Mouse (Mus musculus): ENCODE data around the gene Trim41. TPM values are rescaled to one million over a fixed set of nuclear protein-coding genes. Genes with fewer than 3 reads are reported as not detected.

The Trim41 gene
- total RNA-seq, 1 experiment: 47.8 TPM

DNA sequence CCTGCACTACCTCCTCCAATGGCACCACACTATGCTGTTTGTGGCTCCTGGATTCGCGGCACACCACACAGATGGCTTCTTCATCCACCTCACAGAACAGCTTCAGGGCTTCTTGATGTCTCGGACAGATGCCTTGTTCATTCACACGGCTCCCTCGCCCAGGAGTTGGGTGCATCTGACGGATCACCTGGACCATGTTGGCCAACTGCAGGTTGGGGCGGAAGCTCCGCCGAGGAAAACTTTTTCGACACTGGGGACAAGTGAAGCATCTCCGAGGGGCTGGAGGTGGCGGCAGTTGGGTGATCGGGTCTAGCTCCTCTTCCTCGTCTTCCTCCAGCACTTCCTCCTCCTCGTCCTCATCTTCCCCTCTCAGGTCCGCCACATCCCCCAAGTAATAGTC lies 1.3 kb downstream of the Trim41 start:
- peaks cover 0 to 2% of the 10 kb centered on the region in 2 experiments; a peak in 1 of 4 replicates for H3K4me1 ChIP-seq (ENCODE audit: control insufficient read depth in 2 of 2, insufficient read depth in 2 of 2, low read length in 2 of 2, poor library complexity in 1 of 2)
- DNase-seq (ENCODE audit: low read depth, low spot score): no peak
- H3K4me3 ChIP-seq (ENCODE audit: insufficient read depth in 1 of 2, low read depth in 1 of 2, low read length in 2 of 2, poor library complexity in 1 of 2, severe bottlenecking in 1 of 2): peak overlapping the region; percentile 96 to 99
- H3K9ac ChIP-seq (ENCODE audit: insufficient read depth, low read depth, low read length, poor library complexity, severe bottlenecking): peak overlapping the region; percentile 88
- peaks cover 25% of the 10 kb centered on the region for H3K36me3 ChIP-seq (ENCODE audit: control insufficient read depth, insufficient read depth, low read length, poor library complexity, severe bottlenecking)
- in situ Hi-C loops (cut with MboI; ENCODE audit: low sequenced_read_pairs in 2 of 2, unreplicated experiment in 2 of 2): no loop called here
- no peaks in the 10 kb centered on the region for H3K9me3 ChIP-seq (ENCODE audit: control insufficient read depth, insufficient read depth, low read depth, low read length)
- no peak overlapping the region for H3K27ac ChIP-seq (ENCODE audit: insufficient read depth, low read depth, low read length, poor library complexity, severe bottlenecking)
- no peak for TF ChIP-seq MAFK (IDR thresholded peaks at IDR 0.05; ENCODE audit: insufficient read depth, low read depth, low read length)
- no peak for TF ChIP-seq CHD2 (IDR thresholded peaks at IDR 0.05; ENCODE audit: low read depth, low read length)
- TF ChIP-seq ZC3H11A (IDR thresholded peaks at IDR 0.05; ENCODE audit: borderline replicate concordance, low read depth, low read length): no peak
- no peak for TF ChIP-seq HCFC1 (IDR thresholded peaks at IDR 0.05; ENCODE audit: borderline replicate concordance, insufficient read depth, low read length)
- no peak for TF ChIP-seq ZNF384 (IDR thresholded peaks at IDR 0.05; ENCODE audit: low read depth, low read length)

DNA sequence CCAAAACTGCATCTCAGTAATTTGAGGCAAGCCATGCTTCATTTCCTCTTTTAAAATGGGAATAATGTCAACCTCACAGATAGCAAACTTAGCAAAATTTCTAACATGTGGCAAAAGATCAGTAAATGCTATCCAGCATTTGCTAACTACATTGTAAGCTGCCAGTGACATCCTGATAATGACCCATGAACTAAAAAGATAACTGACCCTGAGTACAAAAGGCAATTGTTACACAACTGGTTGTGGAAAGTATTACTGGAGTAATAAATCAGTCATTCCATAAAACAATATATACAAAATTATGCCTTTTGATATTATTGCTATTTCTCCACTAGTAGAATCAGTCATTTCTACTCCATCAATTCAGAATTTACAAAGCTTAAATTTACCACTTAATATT lies 3.4 kb downstream of the Trim41 start:
- Histone ChIP-seq H3K4me1 (ENCODE audit: control insufficient read depth in 2 of 2, insufficient read depth in 2 of 2, low read length in 2 of 2, poor library complexity in 1 of 2) (peaks cover 0 to 2% of the 10 kb centered on the region in 2 experiments; a peak in 1 of 4 replicates), H3K9me3 (ENCODE audit: control insufficient read depth, insufficient read depth, low read depth, low read length) (no peaks in the 10 kb centered on the region), H3K9ac (ENCODE audit: insufficient read depth, low read depth, low read length, poor library complexity, severe bottlenecking) (no peak overlapping the region), H3K4me3 (ENCODE audit: insufficient read depth in 1 of 2, low read depth in 1 of 2, low read length in 2 of 2, poor library complexity in 1 of 2, severe bottlenecking in 1 of 2) (no peak overlapping the region), H3K36me3 (ENCODE audit: control insufficient read depth, insufficient read depth, low read length, poor library complexity, severe bottlenecking) (peaks cover 26% of the 10 kb centered on the region), H3K27ac (ENCODE audit: insufficient read depth, low read depth, low read length, poor library complexity, severe bottlenecking) (no peak overlapping the region)
- DNase-seq (ENCODE audit: low read depth, low spot score): no peak
- in situ Hi-C loops (cut with MboI; ENCODE audit: low sequenced_read_pairs in 2 of 2, unreplicated experiment in 2 of 2): no loop called here
- no peak for TF ChIP-seq MAFK (IDR thresholded peaks at IDR 0.05; ENCODE audit: insufficient read depth, low read depth, low read length)
- no peak for TF ChIP-seq CHD2 (IDR thresholded peaks at IDR 0.05; ENCODE audit: low read depth, low read length)
- TF ChIP-seq ZC3H11A (IDR thresholded peaks at IDR 0.05; ENCODE audit: borderline replicate concordance, low read depth, low read length): no peak

DNA sequence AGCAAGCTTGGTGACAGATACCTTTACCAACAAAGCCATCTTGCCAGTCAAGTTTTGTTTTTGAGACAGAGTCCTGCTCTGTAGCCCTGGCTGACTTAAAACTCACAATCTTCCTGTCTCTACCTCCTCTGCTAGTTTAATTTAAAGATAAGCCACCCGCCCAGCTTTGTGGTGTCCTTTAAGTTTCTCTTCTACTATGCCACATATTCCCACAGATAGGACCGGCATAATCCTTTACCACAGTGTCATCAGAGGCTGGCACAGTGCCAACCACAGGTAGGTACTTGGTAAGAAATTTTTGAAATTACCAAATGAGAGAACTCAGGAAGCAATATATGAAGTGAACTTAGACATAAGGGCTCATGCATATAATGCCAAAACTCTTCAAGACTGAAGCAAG lies 7.0 kb downstream of the Trim41 start:
- in situ Hi-C loops (cut with MboI; ENCODE audit: low sequenced_read_pairs in 2 of 2, unreplicated experiment in 2 of 2): no loop called here
- Histone ChIP-seq H3K36me3 (ENCODE audit: control insufficient read depth, insufficient read depth, low read length, poor library complexity, severe bottlenecking) (peaks cover 46% of the 10 kb centered on the region), H3K27ac (ENCODE audit: insufficient read depth, low read depth, low read length, poor library complexity, severe bottlenecking) (no peak overlapping the region), H3K9ac (ENCODE audit: insufficient read depth, low read depth, low read length, poor library complexity, severe bottlenecking) (no peak overlapping the region), H3K4me1 (ENCODE audit: control insufficient read depth in 2 of 2, insufficient read depth in 2 of 2, low read length in 2 of 2, poor library complexity in 1 of 2) (peaks cover 0 to 3% of the 10 kb centered on the region in 2 experiments; a peak in 1 of 4 replicates), H3K4me3 (ENCODE audit: insufficient read depth in 1 of 2, low read depth in 1 of 2, low read length in 2 of 2, poor library complexity in 1 of 2, severe bottlenecking in 1 of 2) (no peak overlapping the region), H3K9me3 (ENCODE audit: control insufficient read depth, insufficient read depth, low read depth, low read length) (no peaks in the 10 kb centered on the region)
- TF ChIP-seq HCFC1 (IDR thresholded peaks at IDR 0.05; ENCODE audit: borderline replicate concordance, insufficient read depth, low read length): no peak
- TF ChIP-seq MAFK (IDR thresholded peaks at IDR 0.05; ENCODE audit: insufficient read depth, low read depth, low read length): no peak
- TF ChIP-seq ZC3H11A (IDR thresholded peaks at IDR 0.05; ENCODE audit: borderline replicate concordance, low read depth, low read length): no peak
- no peak for TF ChIP-seq ZNF384 (IDR thresholded peaks at IDR 0.05; ENCODE audit: low read depth, low read length)
- no peak for TF ChIP-seq CHD2 (IDR thresholded peaks at IDR 0.05; ENCODE audit: low read depth, low read length)
- no peak for DNase-seq (ENCODE audit: low read depth, low spot score)

DNA sequence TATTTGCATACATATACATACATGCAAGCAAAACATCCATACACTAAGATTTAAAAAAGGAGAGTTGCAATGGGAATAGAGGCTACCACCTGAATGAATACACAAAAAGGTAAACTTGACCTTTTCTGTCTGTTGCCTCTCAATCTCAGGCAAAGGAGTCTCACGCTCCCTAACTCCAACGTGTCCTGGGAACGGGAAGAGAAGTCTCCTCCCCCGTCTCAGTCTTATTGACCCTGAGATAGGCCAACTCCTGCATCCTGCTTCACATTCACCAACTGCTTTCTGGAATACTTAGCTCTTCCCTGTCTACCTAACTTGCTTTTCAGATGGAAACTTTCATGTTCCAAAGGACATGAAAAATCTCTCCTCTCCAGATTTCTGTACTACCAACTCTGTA lies 7.7 kb downstream of the Trim41 start:
- in situ Hi-C loops (cut with MboI; ENCODE audit: low sequenced_read_pairs in 2 of 2, unreplicated experiment in 2 of 2): no loop called here
- DNase-seq (ENCODE audit: low read depth, low spot score): no peak
- TF ChIP-seq CHD2 (IDR thresholded peaks at IDR 0.05; ENCODE audit: low read depth, low read length) (no peak), MAFK (IDR thresholded peaks at IDR 0.05; ENCODE audit: insufficient read depth, low read depth, low read length) (no peak), HCFC1 (IDR thresholded peaks at IDR 0.05; ENCODE audit: borderline replicate concordance, insufficient read depth, low read length) (no peak), ZC3H11A (IDR thresholded peaks at IDR 0.05; ENCODE audit: borderline replicate concordance, low read depth, low read length) (no peak), ZNF384 (IDR thresholded peaks at IDR 0.05; ENCODE audit: low read depth, low read length) (no peak)
- peaks cover 51% of the 10 kb centered on the region for H3K36me3 ChIP-seq (ENCODE audit: control insufficient read depth, insufficient read depth, low read length, poor library complexity, severe bottlenecking)
- no peak overlapping the region for H3K4me3 ChIP-seq (ENCODE audit: insufficient read depth in 1 of 2, low read depth in 1 of 2, low read length in 2 of 2, poor library complexity in 1 of 2, severe bottlenecking in 1 of 2)
- H3K9me3 ChIP-seq (ENCODE audit: control insufficient read depth, insufficient read depth, low read depth, low read length): no peaks in the 10 kb centered on the region
- H3K9ac ChIP-seq (ENCODE audit: insufficient read depth, low read depth, low read length, poor library complexity, severe bottlenecking): no peak overlapping the region
- no peak overlapping the region for H3K27ac ChIP-seq (ENCODE audit: insufficient read depth, low read depth, low read length, poor library complexity, severe bottlenecking)
- H3K4me1 ChIP-seq (ENCODE audit: control insufficient read depth in 2 of 2, insufficient read depth in 2 of 2, low read length in 2 of 2, poor library complexity in 1 of 2): peaks cover 0 to 3% of the 10 kb centered on the region in 2 experiments; a peak in 1 of 4 replicates

Measured in ES-E14 (cell line).